Mouse (Mus musculus) monocyte, adult 5-6 weeks (primary cell): ENCODE measurements around the gene Lrit3. TPM values are rescaled to one million over a fixed set of nuclear protein-coding genes. Genes with fewer than 3 reads are reported as not detected.
"Not testable (repeated sequence)": the region's sequence is repeated elsewhere in the genome, so short reads cannot be mapped to it uniquely, and the experiment has no call there.

ENCODE experiments used
- ATAC-seq: fragments of 153-309, 156-312 bp; replicated peaks from 2 replicates; pipeline ENCODE4 v1.8.0; 2017; ENCODE audit warnings: mild to moderate bottlenecking; ENCODE audit not compliant: low TSS enrichment, insufficient number of reproducible peaks, severe bottlenecking, poor library complexity, low FRiP score
- total RNA-seq: library from RNA; stranded (forward); fragments of 200-1000, 200-491, 200-594 nt; gene quantifications from 3 replicates; pipeline ENCODE4 v1.2.3, GENCODE M21; 2017

The Lrit3 gene
- total RNA-seq, 1 experiment from 2014 or later = not detected

GRCm38 (mm10) chr3:129793801-129794200 lies 10.0 kb downstream of the Lrit3 start:
- no peak for ATAC-seq

- no peak for ATAC-seq
These were observed 21.1 kb downstream of the Lrit3 start for GRCm38 (mm10) chr3:129782746-129783145.

- no peak for ATAC-seq
These were observed 22.4 kb downstream of the Lrit3 start for GRCm38 (mm10) chr3:129781435-129781834.

GRCm38 (mm10) chr3:129771210-129771609 lies 32.6 kb downstream of the Lrit3 start:
- ATAC-seq = no peak

GRCm38 (mm10) chr3:129766971-129767794 lies 36.6 kb downstream of the Lrit3 start:
- ATAC-seq = no peak

- no peak for ATAC-seq
These were observed 37.7 kb downstream of the Lrit3 start for GRCm38 (mm10) chr3:129766106-129766505.

- ATAC-seq = not testable (repeated sequence)
These were observed 46.2 kb downstream of the Lrit3 start for GRCm38 (mm10) chr3:129757599-129757998.

- no peak for ATAC-seq
These were observed 48.9 kb downstream of the Lrit3 start, which contains the start of gene Egf for GRCm38 (mm10) chr3:129754650-129755604. Gene Egf, minus strand, starts transcription at chr3:129755316.

- ATAC-seq = no peak
These were observed 59.0 kb downstream of the Lrit3 start for GRCm38 (mm10) chr3:129744803-129745202.

GRCm38 (mm10) chr3:129742781-129743180 lies 61.0 kb downstream of the Lrit3 start:
- no peak for ATAC-seq

- ATAC-seq = no peak
These were observed 65.3 kb downstream of the Lrit3 start for GRCm38 (mm10) chr3:129738291-129739183.

Other genes with a start within 250 kb of the Lrit3 start
- 0.87 to 1.4 TPM (median 1.4 TPM) in 3 replicates for gene Egf, start 48.7 kb downstream of the Lrit3 start, total RNA-seq
- gene Rrh, start 18.6 kb upstream of the Lrit3 start, total RNA-seq = 0.76 TPM in 1 of 3 replicates, not detected in the others
- gene Gar1, start 27.4 kb upstream of the Lrit3 start, total RNA-seq = 5.0 to 8.2 TPM (median 5.2 TPM) in 3 replicates
- not detected in 3 replicates for gene Cfi, start 31.9 kb upstream of the Lrit3 start, total RNA-seq
- gene Pla2g12a, start 74.6 kb upstream of the Lrit3 start, total RNA-seq = 1.3 to 6.7 TPM (median 4.7 TPM) in 3 replicates
- gene Casp6, start 97.4 kb upstream of the Lrit3 start, total RNA-seq = 9.5 to 15.4 TPM (median 11.7 TPM) in 3 replicates
- gene Mcub, start 166.2 kb upstream of the Lrit3 start, total RNA-seq = 28.2 to 53.7 TPM (median 52.6 TPM) in 3 replicates